Mouse (Mus musculus) liver, embryonic 13.5 days (tissue): Measurements from ENCODE around the gene Slc25a5. TPM values are rescaled to one million over a fixed set of nuclear protein-coding genes. Genes with fewer than 3 reads are reported as not detected.
"Not testable (repeated sequence)": the region's sequence is repeated elsewhere in the genome, so short reads cannot be mapped to it uniquely, and the experiment has no call there.

Source experiments
- ATAC-seq: fragments of 200-750 bp; cut with Nextera tagmentation; 2 replicates; pipeline ENCODE4 v1.8.0; 2017; ENCODE audit warnings: low read depth, mild to moderate bottlenecking, moderate number of reproducible peaks, moderate library complexity
- DNase-seq: peaks from one replicate; pipeline ENCODE4 v3.0.0; 2022
- H3K27ac ChIP-seq: fragments of 300-500 bp; sonication (generic); 2 replicates; pipeline ENCODE4 v1.5.1; 2015; ENCODE audit warnings: moderate library complexity, mild to moderate bottlenecking, inconsistent platforms
- H3K27me3 ChIP-seq: fragments of 300-500 bp; sonication (generic); 2 replicates; pipeline ENCODE4 v1.6.1; 2015; ENCODE audit warnings: mild to moderate bottlenecking, inconsistent platforms
- H3K36me3 ChIP-seq: fragments of 300-500 bp; sonication (generic); 2 replicates; pipeline ENCODE4 v1.6.1; 2015; ENCODE audit warnings: mild to moderate bottlenecking, inconsistent platforms
- H3K4me1 ChIP-seq: fragments of 300-500 bp; sonication (generic); replicated peaks from 2 replicates; pipeline ENCODE4 v1.6.1; 2015; ENCODE audit warnings: inconsistent platforms
- H3K4me2 ChIP-seq: fragments of 300-500 bp; sonication (generic); 2 replicates; pipeline ENCODE4 v1.6.1; 2015; ENCODE audit warnings: inconsistent platforms, mild to moderate bottlenecking, moderate library complexity
- H3K4me3 ChIP-seq: fragments of 300-500 bp; sonication (generic); replicated peaks from 2 replicates; pipeline ENCODE4 v1.5.1; 2015; ENCODE audit warnings: mild to moderate bottlenecking, inconsistent platforms
- H3K9ac ChIP-seq: fragments of 300-500 bp; sonication (generic); 2 replicates; pipeline ENCODE4 v1.6.1; 2015; ENCODE audit warnings: mild to moderate bottlenecking, inconsistent platforms
- H3K9me3 ChIP-seq: fragments of 300-500 bp; sonication (generic); replicated peaks from 2 replicates; pipeline ENCODE4 v1.6.1; 2016; ENCODE audit warnings: inconsistent platforms
- WGBS: fragments of 180-500 bp; shearing (Covaris S2); methylation state at CpG from one replicate; pipeline ENCODE4 v1.1.7; 2015; ENCODE audit not compliant: insufficient replicate concordance; 5-methylcytosine and 5-hydroxymethylcytosine counted together
- polyA plus RNA-seq: library from polyadenylated mRNA; unstranded; fragments of >200 nt; fragmentation: Nextera tagmentation; extraction: Ambion mirVana; gene quantifications from 2 replicates; pipeline ENCODE4 v1.2.1, GENCODE M21; 2015

Gene Slc25a5
- polyA plus RNA-seq, 1 experiment from 2014 or later: 657 TPM

DNA sequence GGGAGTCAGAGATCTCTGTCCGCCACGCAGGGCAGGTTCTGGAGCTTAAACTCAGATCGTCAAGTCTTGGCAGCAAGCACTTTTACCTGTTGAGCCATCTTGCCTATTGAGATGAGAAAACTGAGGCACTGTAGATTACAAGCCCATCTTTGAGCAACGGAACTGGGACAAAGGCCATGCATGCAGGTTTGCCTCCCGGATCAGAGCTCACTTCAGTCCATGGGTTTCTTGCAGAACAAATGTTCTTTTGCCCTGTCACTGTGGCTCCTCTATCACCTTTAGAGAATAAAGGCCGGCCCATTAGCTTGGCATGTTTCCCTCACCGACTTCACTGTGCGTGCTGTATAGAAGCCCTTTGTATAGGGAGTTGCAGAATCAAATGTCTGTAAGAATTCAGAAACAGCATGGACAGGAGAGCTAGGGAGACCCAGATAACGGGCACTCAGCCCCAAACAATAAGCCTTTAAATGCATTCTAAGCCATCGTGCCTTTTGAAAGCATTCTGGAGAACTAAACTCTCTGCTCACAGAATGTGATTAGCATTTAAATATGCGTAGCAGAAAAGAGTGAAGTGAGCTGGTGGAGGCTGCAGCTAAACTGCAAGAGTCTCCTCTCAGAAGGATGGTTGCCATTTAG, 32.0 kb upstream of the Slc25a5 start:
- Histone ChIP-seq H3K4me2 (no peak overlapping the region), H3K9ac (no peak overlapping the region), H3K27ac (no peak overlapping the region), H3K9me3 (no peaks in the 10 kb centered on the region), H3K4me1 (0 out of 2 replicates have a peak, but pooled peaks cover 2% of the 10 kb centered on the region), H3K27me3 (no peaks in the 10 kb centered on the region), H3K4me3 (no peak overlapping the region), H3K36me3 (no peaks in the 10 kb centered on the region)
- ATAC-seq (no peak), DNase-seq (no peak)
- WGBS: 67% methylated on average over 11 of the region's 11 CpGs

DNA sequence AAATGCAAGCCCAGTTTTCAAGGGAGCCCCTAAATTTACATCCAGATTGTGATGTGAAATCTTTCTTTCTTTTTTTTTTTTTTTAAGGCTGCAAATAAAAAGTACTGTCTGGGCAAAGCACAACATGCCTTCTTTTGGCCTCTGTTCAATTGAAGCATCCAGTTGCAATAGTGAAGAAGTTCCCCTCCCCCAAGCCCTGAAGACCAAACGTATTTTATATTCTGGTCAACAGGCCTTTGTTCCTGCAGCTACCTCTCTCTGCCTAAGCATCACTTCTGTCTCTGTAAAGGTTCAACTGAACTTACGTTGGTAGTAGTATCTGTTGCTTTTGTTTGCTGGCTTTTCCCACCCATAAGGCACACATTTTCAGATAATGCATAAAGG, 31.5 kb upstream of the Slc25a5 start:
- Histone ChIP-seq H3K27ac (no peak overlapping the region), H3K4me2 (no peak overlapping the region), H3K27me3 (no peaks in the 10 kb centered on the region), H3K4me1 (0 out of 2 replicates have a peak, but pooled peaks cover 2% of the 10 kb centered on the region), H3K9ac (no peak overlapping the region), H3K4me3 (no peak overlapping the region), H3K9me3 (no peaks in the 10 kb centered on the region), H3K36me3 (no peaks in the 10 kb centered on the region)
- 46% methylated on average over 2 of the region's 2 CpGs for WGBS
- ATAC-seq (no peak), DNase-seq (no peak)

DNA sequence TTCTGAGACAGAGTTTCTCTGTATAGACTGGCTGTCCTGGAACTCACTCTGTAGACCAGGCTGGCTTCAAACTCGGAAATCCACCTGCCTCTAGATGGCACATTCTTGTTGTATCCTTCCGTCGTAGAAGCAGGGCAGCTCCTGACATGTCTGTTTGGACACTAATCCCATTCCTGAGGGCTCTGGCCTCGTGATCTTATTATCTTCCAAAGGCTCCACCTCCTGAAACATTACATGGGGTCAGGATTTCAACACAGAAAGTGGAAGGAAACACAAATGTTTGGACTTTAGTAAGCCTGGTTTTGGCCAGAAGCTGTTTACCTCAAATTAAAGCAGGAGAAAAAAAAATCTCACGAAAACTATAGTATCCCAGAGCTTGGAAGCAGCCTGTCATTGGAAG, 28.1 kb upstream of the Slc25a5 start:
- Histone ChIP-seq H3K4me1 (no peaks in the 10 kb centered on the region), H3K27me3 (no peaks in the 10 kb centered on the region), H3K9ac (no peak overlapping the region), H3K27ac (no peak overlapping the region), H3K4me3 (no peak overlapping the region), H3K9me3 (no peaks in the 10 kb centered on the region), H3K36me3 (no peaks in the 10 kb centered on the region), H3K4me2 (no peak overlapping the region)
- ATAC-seq: no peak
- no peak for DNase-seq
- WGBS: 56% methylated on average over 5 of the region's 5 CpGs

DNA sequence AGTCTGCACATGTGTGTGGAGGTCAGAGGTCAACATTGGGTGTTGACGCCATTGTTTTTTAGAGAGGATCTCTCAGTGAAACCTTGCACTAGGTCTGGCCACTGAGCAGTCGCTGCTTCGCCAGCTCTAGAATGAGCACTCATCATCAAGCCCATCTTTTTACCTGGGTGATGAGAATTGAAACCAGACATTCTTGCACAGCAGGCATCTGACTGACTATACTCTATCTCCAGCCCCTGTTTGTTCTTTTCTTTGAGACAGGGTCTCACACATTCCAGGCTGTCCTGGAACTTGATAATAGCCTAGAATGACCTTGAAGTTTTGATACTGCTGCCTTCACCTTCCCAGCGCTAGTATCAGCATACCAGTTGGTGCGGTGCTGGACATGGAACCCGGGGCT, 22.9 kb upstream of the Slc25a5 start:
- Histone ChIP-seq H3K4me3 (no peak overlapping the region), H3K36me3 (no peaks in the 10 kb centered on the region), H3K9ac (no peak overlapping the region), H3K4me2 (no peak overlapping the region), H3K27me3 (no peaks in the 10 kb centered on the region), H3K27ac (no peak overlapping the region), H3K9me3 (no peaks in the 10 kb centered on the region), H3K4me1 (no peaks in the 10 kb centered on the region)
- ATAC-seq (no peak), DNase-seq (no peak)
- WGBS: 73% methylated on average over 6 of the region's 6 CpGs

DNA sequence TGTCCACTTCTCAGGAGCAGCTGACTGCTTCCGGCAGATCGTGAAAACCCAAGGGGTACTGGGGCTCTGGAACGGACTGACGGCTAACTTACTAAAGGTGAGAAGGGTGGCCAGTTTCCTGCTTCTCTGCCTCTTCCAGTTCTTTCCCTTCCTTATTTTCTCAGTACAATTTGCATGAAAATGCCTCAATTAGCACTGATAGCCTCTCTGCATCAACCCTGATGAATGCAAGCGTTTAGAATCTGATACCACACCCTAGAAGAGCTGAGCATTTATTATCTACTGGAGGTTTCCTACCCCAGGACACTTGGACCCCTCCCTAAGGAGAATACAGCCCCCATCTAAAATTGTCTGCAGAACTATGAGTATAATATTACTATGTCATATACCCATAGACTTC, 19.9 kb upstream of the Slc25a5 start:
- Histone ChIP-seq H3K36me3 (no peaks in the 10 kb centered on the region), H3K9ac (no peak overlapping the region), H3K4me2 (no peak overlapping the region), H3K27ac (no peak overlapping the region), H3K4me1 (no peaks in the 10 kb centered on the region), H3K4me3 (no peak overlapping the region), H3K9me3 (no peaks in the 10 kb centered on the region), H3K27me3 (no peaks in the 10 kb centered on the region)
- no peak for ATAC-seq
- DNase-seq: no peak
- 71% methylated on average over 5 of the region's 5 CpGs for WGBS

DNA sequence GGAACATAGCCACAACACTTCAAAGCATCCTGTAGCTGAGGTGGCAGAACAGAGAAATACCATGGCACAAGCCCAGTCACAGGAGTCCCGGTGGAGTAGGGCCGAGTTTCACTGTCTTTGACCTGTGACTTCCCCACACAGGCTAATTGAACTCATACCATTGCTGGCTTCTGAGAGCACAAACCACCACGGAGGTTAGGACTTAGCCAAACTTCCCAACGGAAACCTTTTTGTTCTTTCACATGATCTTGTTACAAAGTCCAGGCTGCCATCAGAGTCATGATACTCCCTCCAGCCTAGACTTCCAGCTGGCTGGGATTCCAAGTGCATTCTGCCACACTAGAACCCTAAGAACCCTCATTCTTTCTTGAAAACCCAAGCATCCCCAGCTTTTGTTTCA, 17.8 kb upstream of the Slc25a5 start:
- ATAC-seq: no peak

DNA sequence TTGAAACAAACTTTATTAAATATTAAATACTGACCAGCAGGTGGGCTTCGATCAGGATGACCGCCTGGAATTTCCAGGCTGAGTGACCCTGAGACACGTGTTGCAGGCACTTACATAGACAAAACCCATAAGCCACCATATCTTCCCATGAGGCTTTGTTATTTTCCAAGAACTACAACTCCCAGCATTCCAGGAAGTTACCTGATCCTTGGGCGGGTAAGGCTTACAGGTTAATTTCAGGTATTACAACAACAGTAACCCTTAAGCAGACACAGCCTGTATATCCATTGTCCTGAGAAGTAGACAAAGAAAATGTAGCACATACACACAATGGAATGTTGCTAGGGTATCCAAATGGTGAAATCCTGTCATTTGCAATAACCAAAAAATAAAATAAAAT, 6.1 kb upstream of the Slc25a5 start:
- Histone ChIP-seq H3K4me1 (0 out of 2 replicates have a peak, but pooled peaks cover under 1% of the 10 kb centered on the region), H3K4me2 (no peak overlapping the region), H3K9ac (no peak overlapping the region), H3K27ac (no peak overlapping the region), H3K9me3 (no peaks in the 10 kb centered on the region), H3K27me3 (no peaks in the 10 kb centered on the region), H3K4me3 (no peak overlapping the region), H3K36me3 (no peaks in the 10 kb centered on the region)
- ATAC-seq (no peak), DNase-seq (no peak)
- WGBS: 70% methylated on average over 4 of the region's 4 CpGs

More for the DNA sequence above, 17.8 kb upstream of the Slc25a5 start:
- 66% methylated on average over 4 of the region's 4 CpGs for whole genome bisulfite sequencing
- Histone ChIP-seq H3K9ac (no peak overlapping the region), H3K36me3 (no peaks in the 10 kb centered on the region), H3K4me1 (no peaks in the 10 kb centered on the region), H3K27ac (no peak overlapping the region), H3K27me3 (no peaks in the 10 kb centered on the region), H3K4me3 (no peak overlapping the region), H3K4me2 (no peak overlapping the region), H3K9me3 (no peaks in the 10 kb centered on the region)
- DNase-seq: no peak

DNA sequence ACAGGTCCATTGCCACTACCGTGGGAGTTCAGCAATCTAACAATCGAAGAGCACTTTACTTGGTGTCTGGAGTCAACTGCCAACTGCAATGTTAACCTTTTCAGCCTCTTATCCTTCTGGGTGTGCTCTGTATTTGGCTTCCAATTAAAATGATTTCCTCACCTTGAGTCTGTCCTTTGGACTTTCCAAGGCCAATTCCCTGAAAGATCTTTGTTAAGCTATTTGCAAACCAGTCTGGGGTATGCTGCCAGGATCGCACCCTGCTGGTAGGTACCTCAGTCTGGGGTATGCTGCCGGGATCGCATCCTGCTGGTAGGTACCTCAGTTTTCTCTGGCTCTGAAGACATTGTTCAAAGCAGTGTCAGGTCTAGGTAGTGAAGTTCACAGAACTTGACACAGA, 880 bp upstream of the Slc25a5 start:
- Histone ChIP-seq H3K9me3 (no peaks in the 10 kb centered on the region), H3K27ac (no peak overlapping the region), H3K9ac (no peak overlapping the region), H3K4me2 (no peak overlapping the region), H3K27me3 (no peaks in the 10 kb centered on the region), H3K4me3 (no peak overlapping the region), H3K4me1 (peaks cover 13% of the 10 kb centered on the region), H3K36me3 (peaks cover 15% of the 10 kb centered on the region)
- ATAC-seq: no peak
- no peak for DNase-seq
- WGBS: 62% methylated on average over 5 of the region's 5 CpGs

DNA sequence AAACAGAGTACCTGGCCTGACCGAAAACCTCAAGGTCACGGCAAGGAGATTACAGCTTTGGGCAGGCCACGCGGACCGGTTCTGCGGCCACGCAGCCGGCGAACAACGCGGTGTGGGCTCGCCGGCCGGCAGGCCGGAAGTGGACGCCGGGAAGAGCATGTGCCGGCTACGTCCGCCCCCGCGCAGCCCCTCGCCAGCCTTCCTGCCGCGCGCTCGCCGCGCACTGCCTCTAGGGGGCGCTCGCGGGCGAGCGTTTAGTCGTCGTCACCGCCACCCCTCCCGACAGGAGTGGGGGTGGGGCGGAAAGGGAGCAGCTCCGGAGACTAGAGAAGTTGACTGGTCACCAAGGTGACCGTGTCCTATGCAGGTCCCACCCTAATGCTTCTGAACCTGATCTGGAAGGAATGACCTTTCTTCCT, 721 bp downstream of the Slc25a5 start:
- Histone ChIP-seq H3K9me3 (no peaks in the 10 kb centered on the region), H3K27ac (peak overlapping the region; percentile 93), H3K4me1 (peaks cover 13% of the 10 kb centered on the region), H3K27me3 (no peaks in the 10 kb centered on the region), H3K4me3 (peak overlapping the region; percentile 77), H3K4me2 (peak overlapping the region; percentile 73), H3K36me3 (peaks cover 15% of the 10 kb centered on the region), H3K9ac (peak overlapping the region; percentile 91)
- WGBS: 15% methylated on average over 41 of the region's 41 CpGs
- ATAC-seq: peak; percentile 64
- DNase-seq: peak; percentile 72

DNA sequence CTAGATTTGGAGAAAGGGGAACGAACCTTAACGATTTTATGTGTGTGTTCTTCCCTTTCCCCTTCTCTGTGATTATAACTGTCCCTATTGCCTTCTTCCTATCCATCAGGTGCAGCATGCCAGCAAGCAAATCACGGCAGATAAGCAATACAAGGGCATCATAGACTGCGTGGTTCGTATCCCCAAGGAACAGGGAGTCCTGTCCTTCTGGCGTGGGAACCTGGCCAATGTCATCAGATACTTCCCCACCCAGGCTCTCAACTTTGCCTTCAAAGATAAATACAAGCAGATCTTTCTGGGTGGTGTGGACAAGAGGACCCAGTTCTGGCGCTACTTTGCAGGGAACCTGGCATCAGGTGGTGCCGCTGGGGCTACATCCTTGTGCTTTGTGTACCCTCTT, 1.3 kb downstream of the Slc25a5 start:
- Histone ChIP-seq H3K9ac (peak overlapping the region; percentile 91), H3K27ac (peak overlapping the region; percentile 34; the same call in 1 of the 2 replicates)

DNA sequence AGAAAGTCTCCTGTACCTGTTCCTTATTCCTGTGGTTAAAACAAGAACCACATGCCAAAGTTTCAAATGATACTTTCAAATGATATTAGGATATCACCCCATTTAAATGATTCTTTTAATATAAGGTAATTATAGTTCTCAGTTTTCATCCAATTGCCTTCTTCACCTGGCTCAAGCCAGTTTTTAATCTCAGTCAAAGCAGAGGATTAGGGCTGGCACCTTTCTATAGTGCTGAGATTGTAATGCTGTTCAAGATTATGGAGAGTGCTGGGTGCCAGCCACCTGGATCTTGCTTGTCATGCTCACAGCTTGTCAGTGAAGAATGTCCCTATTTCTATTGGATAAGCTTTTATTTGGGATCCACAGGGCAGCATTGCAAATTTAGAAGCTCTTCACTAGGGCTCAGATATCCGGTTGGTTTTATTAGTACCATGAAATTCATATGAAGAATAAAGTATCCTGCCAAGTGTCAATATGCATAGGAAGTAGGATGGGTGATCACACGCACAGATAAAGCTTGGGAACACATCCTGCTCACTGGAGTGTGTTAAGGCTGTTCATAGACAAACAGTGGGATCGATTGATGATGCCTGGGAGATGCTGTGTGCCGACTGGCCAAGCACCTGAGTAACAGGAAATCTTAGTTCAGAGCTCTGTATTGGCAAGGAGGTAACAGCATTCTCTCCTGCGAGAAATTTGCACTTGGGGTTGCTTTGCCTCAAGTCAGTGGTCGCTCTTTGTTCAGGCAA, 3.9 kb downstream of the Slc25a5 start:
- Histone ChIP-seq H3K36me3 (peaks cover 15% of the 10 kb centered on the region), H3K4me2 (no peak overlapping the region), H3K4me3 (no peak overlapping the region), H3K4me1 (peaks cover 13% of the 10 kb centered on the region), H3K27ac (no peak overlapping the region), H3K9me3 (no peaks in the 10 kb centered on the region), H3K27me3 (no peaks in the 10 kb centered on the region), H3K9ac (no peak overlapping the region)
- no peak for DNase-seq
- 41% methylated on average over 6 of the region's 6 CpGs for WGBS
- ATAC-seq: no peak

More for the DNA sequence above, 1.3 kb downstream of the Slc25a5 start:
- not testable (repeated sequence) for ATAC-seq, DNase-seq, H3K27me3 ChIP-seq, H3K9me3 ChIP-seq
- peak overlapping the region; percentile 73 for H3K4me2 ChIP-seq
- H3K36me3 ChIP-seq: peaks cover 15% of the 10 kb centered on the region
- H3K4me1 ChIP-seq: peaks cover 13% of the 10 kb centered on the region
- WGBS: 55% methylated on average over 8 of the region's 8 CpGs
- H3K4me3 ChIP-seq: peak overlapping the region; percentile 77

DNA sequence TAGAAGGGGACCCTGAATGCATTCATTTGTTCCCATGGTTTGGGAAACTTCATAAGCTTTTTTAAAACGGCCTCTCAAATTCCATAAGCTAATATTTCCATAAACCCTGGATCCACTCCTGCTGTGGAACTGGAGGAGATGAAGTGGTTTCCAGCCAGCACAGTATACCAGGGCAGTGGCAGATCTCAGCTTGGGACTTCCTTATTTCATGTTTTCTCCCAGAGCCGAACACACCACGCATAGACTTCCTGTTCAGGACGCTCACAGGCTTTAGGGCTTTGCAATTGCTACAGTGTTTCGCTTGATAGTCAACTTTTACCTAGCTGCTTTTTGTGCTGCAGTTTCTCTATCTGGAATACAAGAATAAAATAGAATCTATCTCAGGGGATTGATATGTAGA, 7.7 kb downstream of the Slc25a5 start:
- Histone ChIP-seq H3K4me1 (peaks cover 8% of the 10 kb centered on the region), H3K27me3 (no peaks in the 10 kb centered on the region), H3K9ac (no peak overlapping the region), H3K27ac (no peak overlapping the region), H3K4me3 (no peak overlapping the region), H3K9me3 (no peaks in the 10 kb centered on the region), H3K36me3 (peaks cover 4% of the 10 kb centered on the region), H3K4me2 (no peak overlapping the region)
- ATAC-seq (no peak), DNase-seq (no peak)
- WGBS: 37% methylated on average over 5 of the region's 5 CpGs
